Mouse (Mus musculus) retina, postnatal 1 day (tissue): Measurements from ENCODE around the gene Rhof.
A peak's percentile ranks its signal among the peaks of the same experiment; 100 is the strongest.
"Not testable (repeated sequence)": the region's sequence is repeated elsewhere in the genome, so short reads cannot be mapped to it uniquely, and the experiment has no call there.

Source experiments
- DNase-seq: peaks from one replicate; pipeline ENCODE4 v3.0.0-alpha.2; 2012

The Rhof gene

GRCm38 (mm10) chr5:123064207-123064606 is 68.3 kb downstream of the Rhof start:
- peak; percentile 84 for DNase-seq

DNA sequence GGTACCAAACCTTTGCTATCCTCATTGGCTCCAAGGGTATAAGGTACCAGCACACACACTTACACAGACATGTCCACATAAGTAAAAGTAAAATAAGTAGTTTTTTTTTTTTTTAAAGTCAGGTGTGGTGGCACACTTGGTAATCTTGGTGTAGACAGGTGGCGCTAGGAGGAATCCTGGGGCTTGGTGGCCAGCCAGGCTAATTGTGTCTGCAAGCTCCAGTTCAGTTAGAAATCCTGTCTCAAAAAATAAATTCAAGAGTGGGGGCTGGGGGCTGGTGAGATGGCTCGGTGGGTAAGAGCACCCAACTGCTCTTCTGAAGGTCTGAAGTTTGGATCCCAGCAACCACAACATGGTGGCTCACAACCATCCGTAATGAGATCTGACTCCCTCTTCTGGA is 69.4 kb downstream of the Rhof start:
- DNase-seq = no peak

DNA sequence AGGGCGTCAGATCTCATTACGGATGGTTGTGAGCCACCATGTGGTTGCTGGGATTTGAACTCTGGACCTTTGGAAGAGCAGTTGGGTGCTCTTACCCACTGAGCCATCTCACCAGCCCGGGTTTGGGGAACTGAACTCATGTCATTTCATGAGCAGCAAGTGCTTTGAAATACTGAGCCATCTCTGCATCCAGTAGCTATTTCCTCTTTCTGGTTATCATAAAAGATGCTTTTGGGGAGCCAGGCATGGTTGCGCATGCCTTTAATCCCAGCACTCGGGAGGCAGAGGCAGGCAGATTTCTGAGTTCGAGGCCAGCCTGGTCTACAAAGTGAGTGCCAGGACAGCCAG is 71.1 kb downstream of the Rhof start:
- DNase-seq = not testable (repeated sequence)

DNA sequence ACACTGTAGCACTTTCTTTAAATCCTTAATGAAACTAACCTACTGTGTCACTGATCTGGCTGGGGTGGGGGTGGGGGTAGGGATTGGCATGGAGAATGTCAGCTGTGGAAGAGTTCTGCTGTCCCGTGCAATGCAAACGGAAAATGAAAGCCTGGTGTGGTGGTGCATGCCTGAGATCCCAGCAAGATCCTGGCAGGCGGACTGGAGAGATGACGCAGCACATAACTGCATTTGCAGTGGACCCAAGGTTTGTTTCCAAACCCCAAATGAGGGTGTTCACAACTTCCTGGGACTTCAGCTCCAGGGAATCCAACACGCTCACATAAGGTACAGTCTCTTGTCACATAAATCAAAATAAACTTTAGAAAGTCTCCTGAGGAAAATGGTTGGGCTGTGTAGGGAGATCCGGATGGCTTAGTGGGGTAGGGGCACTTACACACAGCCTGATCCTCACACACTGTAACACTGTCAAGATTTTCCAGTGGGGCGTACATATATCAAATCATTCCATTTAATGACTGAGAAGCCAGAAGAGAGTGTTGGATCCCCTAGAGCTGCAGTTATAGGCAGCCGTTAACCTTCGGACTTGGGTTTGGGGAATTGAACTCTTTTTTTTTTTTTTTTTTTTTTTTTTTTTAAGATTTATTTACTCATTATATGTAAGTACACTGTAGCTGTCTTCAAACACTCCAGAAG is 71.6 kb downstream of the Rhof start:
- no peak for DNase-seq

GRCm38 (mm10) chr5:123059757-123060520 is 72.6 kb downstream of the Rhof start:
- peak; percentile 67 for DNase-seq

DNA sequence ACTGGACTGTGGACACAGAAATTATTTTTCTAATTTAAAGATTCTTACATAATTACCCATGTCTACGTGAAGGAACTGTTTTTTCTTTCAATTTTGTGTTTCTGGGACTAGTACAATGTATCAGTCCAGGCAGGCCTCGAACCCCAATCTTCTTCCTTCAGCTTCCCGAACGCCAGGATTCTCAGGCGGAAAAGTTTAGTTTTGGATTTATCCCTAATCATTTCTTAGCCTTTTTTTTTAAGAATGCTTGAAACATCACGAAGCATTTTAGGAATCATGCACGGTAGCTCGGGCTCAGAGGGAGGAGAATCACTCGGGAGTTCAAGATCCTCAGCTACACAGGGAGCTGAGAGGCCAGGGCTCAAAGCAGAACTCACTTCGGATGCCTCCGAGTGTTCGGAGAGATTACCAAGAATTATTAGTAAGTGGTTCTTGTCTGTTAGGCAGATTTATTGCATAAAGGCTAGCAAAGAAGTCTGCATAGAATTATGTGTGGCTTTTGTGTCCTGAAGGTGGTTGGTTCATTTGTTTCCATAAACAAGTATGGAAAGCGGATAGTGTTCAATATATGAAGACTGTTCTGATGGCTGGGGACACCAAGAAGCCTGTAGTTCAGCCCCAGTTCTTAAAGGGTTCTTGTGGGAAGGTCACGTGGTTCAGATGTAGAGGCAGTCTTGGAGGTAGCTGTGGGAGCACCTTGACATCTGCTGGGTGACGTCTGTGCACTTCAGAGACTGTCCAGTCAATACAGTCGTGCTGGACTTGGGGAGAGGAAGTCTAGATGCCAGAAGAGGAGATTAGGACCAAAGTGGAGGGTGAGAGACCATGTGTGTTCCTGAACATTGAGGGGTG is 74.0 kb downstream of the Rhof start:
- DNase-seq = no peak

- DNase-seq = peak; percentile 100
Observed at GRCm38 (mm10) chr5:123057366-123058250, 74.9 kb downstream of the Rhof start.
